Comparison of ENCODE assay signal across 9 mouse cellular contexts in the genomic region with DNA sequence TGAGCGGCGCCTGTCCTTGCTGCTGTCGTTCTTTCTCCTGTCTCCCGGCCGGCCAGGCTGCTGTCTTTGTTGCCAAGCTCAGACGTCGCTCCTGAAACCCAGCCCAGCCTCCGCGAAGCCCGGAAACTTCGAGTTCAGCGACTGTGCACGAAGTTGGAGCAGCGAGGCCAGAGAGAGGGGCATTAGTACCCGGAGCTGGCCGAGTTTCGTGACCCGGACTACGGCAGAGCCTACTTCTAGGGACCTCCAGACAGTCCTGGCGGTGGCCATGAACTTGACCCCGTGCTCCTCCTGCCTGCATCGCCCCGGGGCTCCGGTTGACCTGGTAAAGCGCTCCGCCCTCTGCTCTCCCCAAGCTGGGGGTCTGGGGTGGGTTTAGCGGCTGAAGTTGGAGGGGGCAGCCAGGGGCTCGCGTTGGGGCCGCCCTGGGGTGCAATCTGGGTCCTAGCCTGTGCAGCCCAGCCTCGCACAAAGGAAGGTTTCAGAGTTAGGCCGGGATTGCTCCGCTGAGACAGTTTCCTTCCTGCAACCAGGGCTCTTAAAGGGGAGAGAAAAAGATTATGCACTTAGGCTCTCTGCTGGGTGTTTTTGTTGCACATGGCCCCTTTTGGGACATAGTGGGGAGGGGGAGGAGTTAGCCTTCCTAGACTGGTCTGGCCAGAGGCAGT.
DNase-seq lines count a peak whose midpoint lies in the region; ATAC-seq lines count a peak whose summit lies in the region.
"Had no signal": no experiment of that assay in that cellular context is flagged by ENCODE, and none has a peak within 500 bp of the region (broad histone marks: within the 10 kb centered on the region; RNA-seq: fewer than 3 reads in every experiment).

No protein-coding gene starts in this region.

- peak; percentile 51 for DNase-seq in cerebellum, adult 9-11 months
- peak; percentile 62 to 82 for DNase-seq in gastrocnemius, postnatal 4 days (ENCODE audit: low spot score in 2 of 2)
- peak; percentile 64 for DNase-seq in neural tube, embryonic 10.5 days (ENCODE audit: extremely low spot score, low spot score)
- DNase-seq in thymus, postnatal 25 days = peak; percentile 75

- no peak overlapping the region for H3K9ac ChIP-seq in liver, embryonic 15.5 days

- peak overlapping the region; percentile 97 for H3K27ac ChIP-seq in brown adipose tissue, adult 24 weeks (replicated peaks; ENCODE audit: low read depth, low read length)
- no peak overlapping the region; the same call in 1 of the 2 replicates for H3K27ac ChIP-seq in liver, embryonic 15.5 days (replicated peaks)

- H3K36me3 ChIP-seq in liver, embryonic 15.5 days (replicated peaks) = no peaks in the 10 kb centered on the region

- WGBS in liver, embryonic 15.5 days (ENCODE audit: insufficient replicate concordance) = under 1% methylated on average over 33 of the region's 33 CpGs

- H3K27me3 ChIP-seq in liver, embryonic 15.5 days = peaks cover 60% of the 10 kb centered on the region
- H3K27me3 ChIP-seq: CH12.LX had no signal

- peaks cover 13% of the 10 kb centered on the region for H3K4me1 ChIP-seq in brown adipose tissue, adult 24 weeks (ENCODE audit: control insufficient read depth, insufficient read depth, insufficient read length, low read length)
- H3K4me1 ChIP-seq in liver, embryonic 15.5 days (replicated peaks) = peaks cover 4% of the 10 kb centered on the region; the same call in 1 of the 2 replicates

- H3K4me2 ChIP-seq in liver, embryonic 15.5 days = peak overlapping the region; percentile 55

- no peaks in the 10 kb centered on the region for H3K9me3 ChIP-seq in liver, embryonic 15.5 days (replicated peaks)

- ATAC-seq in cerebellum, adult (ENCODE audit: insufficient number of reproducible peaks, low FRiP score, low TSS enrichment) = no peak
- ATAC-seq in inflammation-experienced regulatory T-cells, adult 6 months = peak; percentile 77
- peak; percentile 18; the same call in 1 of the 2 replicates for ATAC-seq in liver, embryonic 15.5 days (ENCODE audit: insufficient read depth)

- H3K4me3 ChIP-seq in brown adipose tissue, adult 24 weeks (ENCODE audit: insufficient read depth, low read depth, low read length) = peak overlapping the region; percentile 80
- peak overlapping the region; percentile 36 for H3K4me3 ChIP-seq in liver, embryonic 15.5 days (replicated peaks)
